Mouse (Mus musculus) c-Kit-positive CD71-positive TER-119-negative erythroid progenitor cells, embryonic 14.5 days (primary cell): ENCODE data around the gene Tmem199.
"Not testable (repeated sequence)": the region's sequence is repeated elsewhere in the genome, so short reads cannot be mapped to it uniquely, and the experiment has no call there.

Experiments
- DNase-seq: peaks from one replicate; pipeline ENCODE4 v3.0.0-alpha.2; 2013; ENCODE audit warnings: low read depth

Tmem199 gene

DNA sequence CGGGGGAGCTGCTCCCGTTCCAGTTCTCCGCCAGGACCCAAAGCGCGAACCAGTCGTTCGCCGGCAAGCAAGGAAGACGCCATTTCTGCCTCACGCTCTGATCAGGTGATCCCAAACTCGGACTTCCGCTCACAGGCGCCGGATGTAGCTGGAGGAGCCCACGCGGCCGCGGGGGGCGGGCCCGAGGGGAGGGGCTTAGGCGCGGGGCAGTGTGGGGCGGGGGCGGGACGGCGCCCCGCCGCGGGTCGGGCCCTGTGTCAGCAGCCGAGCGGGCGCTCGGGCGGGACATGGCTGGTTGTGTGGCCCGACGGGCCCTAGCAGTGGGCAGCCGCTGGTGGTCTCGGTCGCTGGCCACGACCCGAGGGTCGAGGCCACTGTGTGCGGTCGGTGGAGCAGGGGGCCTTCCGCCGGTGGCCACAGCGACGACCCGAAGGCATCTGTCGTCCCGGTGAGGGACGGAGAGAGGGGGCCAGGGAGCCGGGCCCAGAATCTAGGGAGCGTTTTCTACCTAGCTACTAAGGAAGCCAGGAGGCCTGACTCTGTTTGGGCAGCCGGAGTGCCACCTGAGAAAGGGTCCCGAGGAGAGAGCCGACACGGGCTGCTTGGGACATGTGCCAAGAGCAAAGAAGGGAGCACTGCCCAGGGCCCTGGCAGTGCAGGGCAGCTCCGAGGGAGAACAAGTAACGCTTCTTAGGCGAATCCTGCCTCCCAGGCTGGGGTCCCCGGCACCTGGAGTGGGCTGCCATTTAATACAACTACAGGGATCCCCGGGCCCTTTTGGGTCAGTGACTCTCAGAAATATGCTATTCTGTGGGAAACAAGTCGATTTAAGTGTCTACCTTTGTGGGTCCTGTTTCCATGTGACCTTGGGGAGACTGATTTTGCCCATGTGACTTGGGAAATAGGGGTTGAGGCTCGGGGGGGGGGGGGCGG, at the start of gene Tmem199, which contains the start of gene Poldip2:
TSS of gene Tmem199 (minus strand) at position 148 of the 933 bp plus-strand sequence.
TSS of gene Poldip2 (plus strand) at position 169 of the 933 bp plus-strand sequence.
- DNase-seq = peak; percentile 88

DNA sequence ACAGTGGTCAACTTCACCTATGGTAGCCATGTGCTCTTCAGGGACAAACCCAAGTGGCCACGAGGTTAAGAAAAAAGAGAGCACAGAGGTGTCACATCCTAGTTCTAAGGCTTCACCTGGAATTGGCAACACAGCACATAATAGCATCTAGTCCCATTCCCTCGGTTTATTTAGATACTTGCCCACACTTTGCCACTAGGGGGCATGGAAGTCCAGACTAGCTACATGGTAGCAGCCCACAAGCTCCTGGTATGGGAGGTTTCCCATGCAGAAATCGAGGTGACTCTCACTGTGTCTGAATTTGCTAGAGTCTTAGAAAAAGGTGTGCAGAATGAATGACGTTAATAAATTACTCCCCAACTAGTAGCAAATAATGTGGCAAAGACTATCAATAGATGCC, 48.5 kb upstream of the Tmem199 start:
- DNase-seq = peak; percentile 66

DNA sequence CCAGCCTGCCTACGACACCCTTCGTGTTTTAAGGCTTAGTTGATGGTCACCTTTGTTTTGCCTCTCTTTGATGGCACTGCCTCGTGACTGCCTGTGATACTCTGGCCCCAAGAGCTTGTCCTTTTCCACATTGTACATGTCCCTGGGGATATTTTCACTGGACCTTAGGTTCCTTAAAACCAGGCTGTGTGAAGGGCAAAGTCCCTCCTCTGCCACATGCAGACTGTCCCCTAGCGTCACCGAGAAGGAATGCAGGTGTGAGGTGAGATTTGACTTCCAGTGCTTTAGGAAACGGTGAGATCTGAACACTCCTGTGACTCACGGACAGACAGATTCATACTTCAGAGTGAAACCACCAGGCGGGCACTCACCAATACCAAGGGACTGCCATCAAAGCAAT, 45.3 kb upstream of the Tmem199 start:
- DNase-seq = no peak

DNA sequence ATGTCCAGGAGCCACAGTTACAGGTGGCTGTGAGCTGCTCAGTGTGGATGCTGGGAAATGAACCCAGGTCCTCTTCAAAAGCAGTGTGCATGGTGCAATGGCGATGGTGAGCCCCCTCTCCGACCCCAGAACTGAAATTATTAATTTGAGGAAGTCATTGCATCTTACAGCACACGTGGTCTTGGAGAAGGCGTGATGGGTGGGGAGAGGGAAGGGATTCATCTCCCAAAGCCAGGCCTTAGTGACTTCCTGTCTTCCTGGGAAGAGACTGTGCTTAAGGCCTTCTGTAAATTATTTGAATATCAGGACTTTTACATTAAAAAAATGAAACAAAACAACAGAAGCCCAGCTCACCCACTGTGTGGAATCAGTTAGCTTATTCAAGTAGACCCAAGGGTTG, 44.1 kb upstream of the Tmem199 start:
- DNase-seq = no peak

DNA sequence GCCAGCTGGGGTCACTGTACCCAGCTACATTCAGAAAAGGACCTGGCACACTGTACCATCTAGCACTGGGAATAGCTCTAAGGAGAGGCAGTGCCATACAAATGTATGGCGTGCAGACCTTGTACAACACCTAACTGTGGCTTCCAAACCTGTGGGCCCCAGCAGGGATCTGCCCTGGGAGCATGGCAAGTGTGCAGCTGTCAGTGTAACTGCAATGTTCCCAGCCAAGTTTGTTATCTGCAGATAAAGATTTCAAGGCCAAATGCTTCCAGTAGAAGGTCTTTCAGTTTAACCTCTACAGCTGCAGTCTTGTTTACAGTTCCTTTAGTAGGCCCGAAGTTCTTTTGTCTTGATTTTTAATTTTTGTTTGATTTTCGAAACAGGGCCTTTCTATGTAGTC, 43.7 kb upstream of the Tmem199 start:
- no peak for DNase-seq

DNA sequence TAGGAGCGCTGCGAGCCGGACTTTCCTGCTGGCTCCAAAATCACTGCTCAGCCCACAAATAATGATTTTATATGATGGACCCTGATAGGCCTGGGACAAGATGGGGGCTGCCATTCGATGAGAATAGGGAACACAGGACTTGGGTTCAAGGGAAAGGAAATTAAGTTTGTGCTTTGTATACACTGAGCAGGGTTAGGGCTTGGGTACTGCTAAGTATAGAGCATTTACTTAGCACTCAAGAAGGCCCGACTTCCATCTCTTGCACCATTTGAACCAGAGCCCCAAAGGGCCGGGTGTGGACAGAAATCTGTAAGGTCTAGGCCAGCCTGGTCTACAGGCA, 39.1 kb upstream of the Tmem199 start:
- no peak for DNase-seq

DNA sequence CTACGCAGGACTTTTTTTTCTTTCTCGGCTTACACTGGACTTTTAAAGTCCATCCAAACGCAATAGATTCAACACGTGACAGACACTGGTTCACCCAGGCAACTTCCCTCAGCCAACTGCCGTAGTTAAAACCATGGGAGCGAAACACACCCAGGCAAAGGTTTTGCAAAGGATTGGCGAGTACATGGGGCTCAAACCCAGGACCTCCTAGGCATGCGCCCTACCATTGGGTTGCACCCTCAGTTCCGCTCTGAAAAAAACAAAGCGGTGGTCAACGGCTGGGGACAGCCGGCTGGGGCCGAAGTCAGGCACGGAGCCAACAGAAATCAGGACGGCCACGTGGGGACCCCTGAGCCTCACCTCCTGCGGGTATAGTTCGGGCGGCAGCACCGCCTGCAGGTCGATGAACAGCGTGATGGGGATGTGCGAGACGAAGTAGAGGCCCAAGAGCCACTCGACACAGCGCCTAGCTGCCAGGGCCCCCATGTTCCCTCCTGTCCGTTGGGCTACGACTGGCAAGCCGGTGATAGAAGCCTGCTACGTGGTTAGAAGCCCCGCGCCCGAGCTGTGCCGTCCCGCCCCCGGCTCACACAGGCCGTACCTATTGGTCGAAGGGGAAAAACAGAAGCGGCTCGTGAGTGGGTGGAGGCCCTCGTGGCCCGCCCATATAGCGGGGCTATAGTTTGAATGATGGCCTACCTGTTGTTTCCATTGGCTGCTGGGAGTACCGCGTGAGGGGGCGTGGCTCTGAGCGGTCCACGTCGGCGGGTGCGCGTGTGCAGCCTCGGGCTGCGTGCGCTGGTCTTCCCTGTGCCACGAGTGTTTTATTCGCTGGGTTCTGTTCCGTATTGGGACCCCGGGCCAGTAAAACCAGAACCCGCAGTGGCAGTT, 38.4 kb upstream of the Tmem199 start, which contains the start of gene Tmem97:
TSS of gene Tmem97 (minus strand) at position 610 of the 891 bp plus-strand sequence.
- DNase-seq = peak; percentile 92

DNA sequence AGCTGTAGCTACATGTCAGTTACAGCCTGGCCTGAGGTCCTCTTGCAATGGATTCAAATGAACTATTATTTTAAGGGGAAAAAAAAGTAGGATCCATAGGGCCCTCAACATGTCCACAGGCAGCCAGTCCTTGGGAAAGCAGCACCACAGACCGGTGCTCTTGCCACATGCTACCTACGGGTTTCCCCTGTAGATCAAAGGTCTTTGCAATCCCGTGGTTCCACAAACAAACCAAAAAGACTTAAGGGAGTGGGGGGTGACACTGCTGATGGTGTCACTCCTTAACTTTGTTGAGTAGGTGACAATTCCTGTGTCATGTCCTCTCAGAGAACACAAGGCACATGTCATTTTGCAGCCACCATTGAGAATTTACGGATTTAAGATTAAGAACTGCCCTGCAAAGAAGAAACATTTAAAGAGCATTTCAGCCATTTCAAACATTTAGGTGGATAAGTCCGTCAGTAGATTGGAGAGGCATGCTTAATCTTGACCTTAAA, 37.6 kb upstream of the Tmem199 start:
- no peak for DNase-seq

DNA sequence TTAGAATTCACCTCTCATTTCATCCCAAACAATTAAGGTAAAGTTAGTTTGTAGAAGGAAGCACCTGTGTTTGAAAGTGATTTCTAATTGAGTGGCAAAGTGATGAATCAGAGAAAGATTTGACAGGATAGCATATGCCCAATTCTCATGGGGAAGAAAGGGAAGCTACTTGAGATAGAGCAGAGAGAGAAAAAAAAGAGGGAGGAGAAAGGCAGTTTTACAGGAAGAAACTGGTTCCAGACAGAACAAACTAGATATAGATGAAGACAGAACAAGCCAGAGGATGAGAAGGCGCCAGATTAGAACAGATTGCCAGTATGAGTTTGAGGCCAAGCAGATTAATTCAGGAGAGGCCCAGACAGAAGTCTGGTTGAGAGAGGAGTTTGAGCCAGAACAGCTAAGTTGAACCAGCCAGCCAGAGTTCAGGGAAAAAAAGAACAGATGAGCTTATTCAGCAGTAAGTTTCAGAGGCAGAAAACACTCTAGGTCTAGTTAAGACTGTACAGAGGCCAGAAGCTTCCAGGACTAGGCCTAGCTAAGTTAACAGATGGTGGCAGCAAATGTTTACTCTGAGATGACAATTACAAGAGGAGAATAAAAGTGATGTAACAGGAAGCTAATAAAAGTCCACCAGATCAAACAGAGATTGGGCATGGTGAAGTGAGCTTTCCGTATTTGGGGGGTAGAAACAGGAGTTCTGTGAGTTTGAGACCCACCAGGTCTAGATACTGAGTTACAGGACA, 35.9 kb upstream of the Tmem199 start:
- DNase-seq = no peak

DNA sequence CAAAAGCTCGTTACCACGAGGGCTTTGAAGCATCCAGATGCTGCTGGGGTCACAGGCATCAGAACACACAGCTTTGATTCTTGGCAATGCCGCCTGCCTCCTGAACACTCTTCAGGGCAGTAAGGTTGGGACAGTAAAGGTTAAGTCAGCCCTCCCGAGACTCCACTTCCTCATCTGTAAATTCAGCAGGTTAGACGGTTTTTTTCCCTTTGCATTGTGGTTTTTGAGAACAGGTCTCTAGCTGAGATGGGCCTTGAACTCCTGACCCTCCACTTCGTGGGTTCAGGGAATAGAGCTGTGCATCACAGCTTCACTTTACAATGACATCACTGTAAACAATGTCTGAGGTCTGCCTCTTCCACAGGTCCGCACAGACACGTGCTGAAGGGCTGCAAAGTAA, 33.2 kb upstream of the Tmem199 start:
- DNase-seq = no peak

DNA sequence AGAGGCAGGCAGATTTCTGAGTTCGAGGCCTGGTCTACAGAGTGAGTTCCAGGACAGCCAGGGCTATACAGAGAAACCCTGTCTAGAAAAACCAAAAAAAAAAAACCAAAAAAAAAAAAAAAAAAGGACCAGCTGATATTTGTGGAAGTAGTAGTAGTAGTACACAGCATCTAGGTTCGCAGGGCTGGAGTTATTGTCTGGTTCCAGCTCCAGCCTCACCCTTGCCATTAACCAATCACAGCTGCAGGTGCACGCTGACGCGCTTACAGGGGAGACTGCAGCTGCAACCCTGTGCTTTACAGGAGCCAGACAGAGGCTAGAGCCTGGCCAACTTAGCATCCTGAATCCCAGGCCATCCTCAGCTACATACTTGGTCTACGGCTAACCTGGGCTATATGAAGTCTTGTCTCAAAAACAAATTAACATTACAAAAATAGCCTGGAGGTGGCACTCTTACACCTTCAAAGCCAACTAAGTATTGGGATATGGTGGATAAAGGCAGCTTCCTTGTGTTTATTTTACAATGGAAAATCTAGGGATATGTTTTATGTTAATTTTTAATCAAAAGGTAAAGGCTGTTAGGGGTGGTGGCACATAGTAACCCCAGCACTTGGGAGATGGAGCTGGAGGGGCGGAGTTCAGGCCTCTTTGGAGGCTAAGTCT, 32.6 kb upstream of the Tmem199 start:
- DNase-seq = no peak

DNA sequence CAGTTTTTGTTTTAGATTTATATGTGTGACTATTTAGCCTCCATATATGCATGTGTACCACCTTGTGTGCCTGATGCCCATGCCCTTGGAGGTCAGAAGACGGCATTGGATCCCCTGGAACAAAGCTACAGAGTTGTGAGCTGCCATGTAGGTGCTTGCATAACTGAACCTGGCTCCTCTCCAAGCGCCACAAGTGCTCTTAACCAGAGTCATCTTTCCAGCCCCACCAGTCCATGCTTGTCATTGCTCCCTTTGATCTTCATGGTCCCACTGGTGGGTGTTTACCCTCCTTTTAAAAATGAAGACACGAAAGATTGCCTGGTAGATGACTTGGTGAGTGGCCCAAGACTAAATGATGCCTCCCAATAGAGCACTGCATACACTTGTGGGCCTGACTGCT, 28.4 kb upstream of the Tmem199 start:
- no peak for DNase-seq

DNA sequence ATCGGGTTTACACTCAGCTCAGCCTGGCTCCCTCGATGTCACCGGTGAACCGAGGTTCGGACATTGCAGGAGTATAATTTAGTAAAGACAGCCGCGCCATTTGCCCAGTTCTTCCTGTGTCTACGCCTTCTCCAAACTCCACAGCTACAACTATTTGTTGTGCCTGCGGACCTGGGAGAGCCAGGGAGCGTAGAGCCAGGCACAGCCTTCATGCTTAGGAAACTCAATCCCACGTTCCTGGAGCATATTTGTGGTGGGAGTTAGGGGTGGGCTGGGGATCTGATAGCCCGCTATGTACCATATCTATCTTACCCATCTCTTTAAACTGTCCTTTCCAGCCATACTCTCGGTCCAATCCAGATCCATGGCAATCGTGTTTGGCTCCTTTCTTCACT, 24.7 kb upstream of the Tmem199 start:
- no peak for DNase-seq

DNA sequence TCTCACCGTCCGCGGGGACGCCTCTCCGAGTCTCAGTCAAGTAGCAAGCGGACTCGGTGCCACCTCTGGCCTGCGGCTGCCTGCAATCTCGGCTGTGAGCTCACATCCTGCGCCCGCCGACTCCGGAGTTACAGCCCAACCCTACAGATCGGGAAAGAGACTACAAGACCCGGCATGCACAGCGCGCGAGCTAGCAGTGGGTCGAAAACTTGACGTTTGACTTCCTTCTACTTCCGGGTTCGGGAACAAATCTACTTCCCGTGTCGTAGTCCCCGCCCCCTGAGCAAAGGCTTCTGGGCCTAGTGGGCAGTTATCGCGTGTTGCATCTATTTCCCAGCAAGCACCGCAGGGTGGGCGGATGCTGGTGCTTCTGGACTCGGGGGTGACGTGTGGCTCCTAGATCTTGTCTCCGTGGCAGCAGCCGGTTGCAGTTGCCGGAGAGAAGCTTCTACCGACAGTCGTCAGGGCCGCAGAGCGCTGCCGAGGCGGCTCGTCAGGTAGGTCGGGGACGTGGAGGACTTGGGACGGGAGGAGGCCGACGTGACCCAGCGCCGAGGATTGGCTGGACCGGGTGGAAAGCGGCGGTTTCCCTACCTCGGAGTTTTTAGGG, 24.2 kb upstream of the Tmem199 start, which contains the start of the genes Tnfaip1 and Ift20:
TSS of gene Tnfaip1 (minus strand) at position 253 of the 610 bp plus-strand sequence.
TSS of gene Ift20 (plus strand) at position 282 of the 610 bp plus-strand sequence.
- DNase-seq = peak; percentile 99

DNA sequence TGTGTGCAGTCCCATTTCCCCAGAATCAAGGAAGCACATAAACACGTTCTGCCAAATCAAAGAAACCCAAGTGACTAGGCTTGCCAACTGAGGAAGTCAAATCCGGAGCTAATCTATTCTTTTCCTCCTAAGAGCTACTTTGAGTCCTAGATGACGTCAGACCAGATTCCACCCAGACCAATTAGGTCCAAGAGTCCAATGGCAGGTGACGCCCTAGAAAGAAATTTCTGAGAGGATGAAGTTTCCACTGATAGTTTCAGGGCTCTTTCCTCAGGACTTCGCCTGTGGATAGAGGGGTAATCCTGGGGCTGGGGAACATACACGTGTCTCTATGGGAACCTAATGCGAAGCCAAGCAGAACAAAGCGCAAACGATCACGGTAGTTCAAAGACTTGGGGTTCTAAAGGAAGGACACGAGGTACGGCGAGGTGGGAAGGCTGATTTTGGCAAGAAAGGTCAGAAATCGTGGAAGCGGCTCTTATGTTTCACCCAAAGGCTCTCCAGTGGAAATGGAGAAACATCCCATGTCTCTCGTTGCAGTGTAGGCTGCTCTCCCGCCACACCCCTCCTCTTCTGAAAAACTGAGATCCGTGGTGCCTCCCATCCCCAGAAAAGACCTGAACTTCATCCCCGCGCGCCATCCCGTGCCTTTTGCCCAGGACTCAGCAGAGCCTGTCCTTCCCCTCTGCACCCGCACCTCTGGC, 23.6 kb upstream of the Tmem199 start:
- DNase-seq = no peak

DNA sequence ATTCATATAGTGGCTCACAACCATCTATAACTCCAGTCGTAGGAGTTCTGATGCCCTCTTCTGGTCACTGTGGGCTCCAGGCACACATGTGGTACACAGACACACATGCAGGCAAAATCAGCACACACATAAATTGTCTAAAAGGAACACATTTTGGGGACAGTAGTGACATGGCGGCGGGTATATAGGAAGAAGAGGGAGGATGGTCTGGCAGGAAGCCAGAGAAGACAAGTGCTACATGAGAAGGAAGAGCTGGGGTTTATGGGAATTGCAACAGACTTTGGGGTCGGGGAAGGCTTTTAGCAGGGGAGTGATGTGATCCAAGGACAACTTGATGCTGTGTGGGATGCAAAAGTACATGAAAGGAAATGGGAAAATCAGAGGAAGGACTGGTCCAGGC, 22.5 kb upstream of the Tmem199 start:
- DNase-seq = no peak

DNA sequence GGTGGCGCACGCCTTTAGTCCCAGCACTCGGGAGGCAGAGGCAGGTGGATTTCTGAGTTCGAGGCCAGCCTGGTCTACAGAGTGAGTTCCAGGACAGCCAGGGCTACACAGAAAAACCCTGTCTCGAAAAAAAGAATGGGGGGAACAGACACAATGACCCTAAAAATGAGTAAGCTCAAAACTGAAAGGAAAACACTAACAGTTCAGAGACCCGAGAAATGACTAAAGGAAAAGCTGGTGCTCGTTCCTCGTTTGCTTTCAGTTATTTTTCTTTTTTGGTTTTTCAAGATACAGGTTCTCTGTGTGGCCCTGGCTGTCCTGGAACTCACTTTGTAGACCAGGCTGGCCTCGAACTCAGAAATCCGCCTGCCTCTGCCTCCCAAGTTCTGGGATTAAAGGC, 19.5 kb upstream of the Tmem199 start:
- DNase-seq = not testable (repeated sequence)

DNA sequence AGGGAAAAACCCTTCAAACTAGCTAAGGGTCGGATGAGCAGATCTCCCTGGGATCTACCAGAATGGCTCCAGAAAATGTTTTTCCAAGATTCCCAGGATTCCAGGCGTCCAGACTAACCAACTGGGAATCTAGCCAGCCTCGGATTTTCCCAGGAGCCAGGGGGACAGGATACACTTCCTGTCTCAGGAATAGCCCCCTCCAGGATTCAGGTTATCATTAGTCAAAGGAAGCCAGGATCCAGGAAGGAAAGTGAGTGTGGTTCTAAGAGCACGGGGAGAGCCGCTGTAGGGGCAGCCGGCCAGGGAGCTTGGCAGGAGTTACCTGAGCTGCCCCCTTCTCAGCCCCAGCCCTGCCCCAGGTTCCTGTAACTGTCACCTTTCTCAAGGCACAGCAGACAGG, 19.1 kb upstream of the Tmem199 start:
- DNase-seq = no peak

DNA sequence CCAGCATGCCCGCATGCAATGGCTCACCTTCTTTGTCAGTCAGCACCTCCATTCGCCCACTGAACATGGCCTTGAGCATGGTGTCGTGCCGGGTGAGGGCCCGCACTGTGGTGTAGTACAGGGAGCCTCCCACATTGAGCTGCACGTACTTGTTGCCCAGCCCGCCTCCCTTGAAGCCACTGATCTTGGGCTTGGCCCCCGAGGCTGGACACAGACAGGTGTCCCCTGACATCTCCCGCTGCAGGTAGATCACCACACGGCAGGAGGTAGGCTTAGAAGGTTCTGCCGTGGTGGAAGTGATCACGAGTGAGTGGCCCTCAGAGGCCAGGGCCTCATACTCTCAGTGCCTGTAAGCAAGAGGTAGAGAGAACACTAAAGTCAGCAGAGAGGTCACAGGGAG, 18.0 kb upstream of the Tmem199 start:
- DNase-seq = no peak

DNA sequence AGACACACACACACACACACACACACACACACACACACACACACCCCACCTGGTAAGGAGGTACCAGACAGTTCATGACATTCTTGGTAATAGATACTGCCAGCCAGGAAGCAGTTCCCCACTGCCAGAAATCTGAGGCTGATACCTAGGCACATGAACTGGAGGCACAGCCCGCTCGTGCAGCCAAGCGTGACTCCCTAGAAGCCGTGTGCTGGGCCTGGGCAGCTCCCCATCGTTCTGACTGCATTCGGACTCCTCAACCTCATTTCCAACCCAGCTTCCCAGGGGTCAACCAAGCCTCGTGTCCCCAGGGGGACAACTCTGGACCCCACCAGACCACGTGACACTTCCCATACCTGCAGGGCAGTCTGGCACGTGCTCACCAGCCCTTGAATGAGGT, 16.7 kb upstream of the Tmem199 start:
- DNase-seq = no peak
